Mouse (Mus musculus) liver, embryonic 14.5 days (tissue): Measurements from ENCODE around the gene Scd4.

Experiments used
- CTCF ChIP-seq: IDR thresholded peaks from 2 replicates; pipeline ENCODE4 v1.5.1; 2016; ENCODE audit warnings: antibody characterized with exemption, low read depth, control low read depth
- EP300 ChIP-seq: IDR thresholded peaks from 2 replicates; pipeline ENCODE4 v1.6.1; 2016; ENCODE audit warnings: antibody characterized with exemption, low read depth

- TF ChIP-seq CTCF (peak; percentile 100), EP300 (no peak)
Observed at GRCm38 (mm10) chr19:44295741-44296140, 37.2 kb upstream of the Scd4 start.
